In the genomic region with DNA sequence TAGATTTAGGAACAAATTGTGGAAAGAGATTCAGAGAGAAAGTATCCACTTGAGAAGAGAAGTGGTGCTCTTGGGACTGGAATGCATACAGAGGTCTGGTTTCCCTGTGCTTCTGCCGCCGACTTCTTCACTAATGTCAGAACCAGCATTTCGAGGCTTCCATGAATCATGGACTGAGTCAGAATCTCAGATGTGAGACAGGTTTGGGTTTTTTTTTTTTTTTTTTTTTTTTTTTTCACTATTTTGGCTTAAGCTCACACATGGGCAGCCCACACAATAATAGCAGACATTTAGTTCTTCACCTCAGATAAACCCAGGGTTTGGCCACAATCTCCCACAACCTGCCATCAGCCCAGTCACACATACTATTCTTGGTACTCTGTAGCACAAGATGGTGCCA, we compare ENCODE assay signal across 33 mouse cellular contexts. TPM values are rescaled to one million over a fixed set of nuclear protein-coding genes. Genes with fewer than 3 reads are reported as not detected.
"Had no signal": no experiment of that assay in that cellular context is flagged by ENCODE, and none has a peak within 500 bp of the region (broad histone marks: within the 10 kb centered on the region; RNA-seq: fewer than 3 reads in every experiment).

No protein-coding gene starts in this region.

- DNase-seq: gastrocnemius, postnatal 14 days; gastrocnemius, postnatal 36 days; heart, adult 18-20 months; heart, postnatal 10 days; heart, postnatal 4 days; kidney, adult 18-20 months; kidney, adult 8-10 months; kidney, postnatal 10 days; kidney, postnatal 25 days; kidney, postnatal 4 days; liver had no signal

- H3K27me3 ChIP-seq: hindbrain, embryonic 12.5 days; intestine, embryonic 15.5 days; limb, embryonic 12.5 days had no signal

- H3K4me3 ChIP-seq: heart, embryonic 10.5 days; heart, embryonic 12.5 days; hindbrain, embryonic 10.5 days; hindbrain, embryonic 12.5 days; intestine, embryonic 15.5 days; layer of hippocampus, adult 2 months; left cerebral cortex, adult 2 months; limb, embryonic 10.5 days; limb, embryonic 12.5 days had no signal

- H3K36me3 ChIP-seq: heart, embryonic 10.5 days; heart, embryonic 12.5 days; hindbrain, embryonic 10.5 days; hindbrain, embryonic 12.5 days; intestine, embryonic 15.5 days; limb, embryonic 10.5 days; limb, embryonic 12.5 days had no signal

- H3K27ac ChIP-seq: heart, embryonic 10.5 days; hindbrain, embryonic 10.5 days; hindbrain, embryonic 12.5 days; hindbrain, embryonic 14.5 days; intestine, embryonic 15.5 days; layer of hippocampus, adult 2 months; left cerebral cortex, adult 2 months; limb, embryonic 10.5 days; limb, embryonic 12.5 days had no signal

RNA-seq across cellular contexts. Expression of a gene that starts 8.3 kb away (rescaled TPM):
- polyA plus RNA-seq: inflammation-experienced regulatory T-cells, adult 6 months had no signal

RNA-seq across cellular contexts. Expression of a gene that starts 33.8 kb away (rescaled TPM):
- total RNA-seq: gastrocnemius, adult 8-10 months; gastrocnemius, postnatal 14 days; gastrocnemius, postnatal 36 days; heart, adult 18-20 months; heart, adult 8-10 months; heart, postnatal 10 days; heart, postnatal 25 days; heart, postnatal 4 days; layer of hippocampus, adult 2 months; layer of hippocampus, postnatal 10 days; layer of hippocampus, postnatal 25 days; left cerebral cortex, adult 2 months; left cerebral cortex, postnatal 14 days; left cerebral cortex, postnatal 36 days had no signal
- polyA plus RNA-seq: frontal cortex, adult 2 months; heart, embryonic 12.5 days; heart, embryonic 14.5 days; hindbrain, embryonic 10.5 days; hindbrain, embryonic 12.5 days; hindbrain, embryonic 14.5 days; hindbrain, embryonic 16.5 days; inflammation-experienced regulatory T-cells, adult 6 months; limb, embryonic 10.5 days; limb, embryonic 12.5 days; limb, embryonic 14.5 days had no signal

RNA-seq across cellular contexts. Expression of a gene that starts 51.0 kb away (rescaled TPM):
- polyA plus RNA-seq: inflammation-experienced regulatory T-cells, adult 6 months had no signal
